Mouse (Mus musculus) CD4-positive, CD25-positive, alpha-beta regulatory T cell, adult 2 months (primary cell): ENCODE data around the gene Kdelc2.

Experiments
- DNase-seq: peaks from one replicate; pipeline ENCODE4 v3.0.0-alpha.2; 2012; ENCODE audit warnings: low read depth, low spot score

Gene Kdelc2

GRCm38 (mm10) chr9:53383951-53384866 is at the start of gene Kdelc2:
Gene Kdelc2, plus strand, starts transcription at chr9:53384025.
- peak; percentile 55 for DNase-seq

- no peak for DNase-seq
Observed at GRCm38 (mm10) chr9:53335131-53335530, 48.7 kb upstream of the Kdelc2 start.

- no peak for DNase-seq
Observed at GRCm38 (mm10) chr9:53339603-53340002, 44.2 kb upstream of the Kdelc2 start.

- no peak for DNase-seq
Observed at GRCm38 (mm10) chr9:53340328-53340916, 43.4 kb upstream of the Kdelc2 start.

- peak; percentile 12 for DNase-seq
Observed at GRCm38 (mm10) chr9:53340969-53341368, 42.9 kb upstream of the Kdelc2 start.

GRCm38 (mm10) chr9:53341981-53342380 is 41.8 kb upstream of the Kdelc2 start:
- DNase-seq: no peak

GRCm38 (mm10) chr9:53344646-53345432 is 39.0 kb upstream of the Kdelc2 start:
- DNase-seq: no peak

- no peak for DNase-seq
Observed at GRCm38 (mm10) chr9:53345728-53346127, 38.1 kb upstream of the Kdelc2 start.

- DNase-seq: no peak
Observed at GRCm38 (mm10) chr9:53346402-53346801, 37.4 kb upstream of the Kdelc2 start.

- DNase-seq: no peak
Observed at GRCm38 (mm10) chr9:53349211-53349610, 34.6 kb upstream of the Kdelc2 start.

GRCm38 (mm10) chr9:53350331-53350730 is 33.5 kb upstream of the Kdelc2 start:
- DNase-seq: no peak

GRCm38 (mm10) chr9:53351899-53352298 is 31.9 kb upstream of the Kdelc2 start:
- no peak for DNase-seq

- DNase-seq: no peak
Observed at GRCm38 (mm10) chr9:53353161-53353560, 30.7 kb upstream of the Kdelc2 start.

GRCm38 (mm10) chr9:53356219-53357155 is 27.3 kb upstream of the Kdelc2 start:
- DNase-seq: peak; percentile 12

- no peak for DNase-seq
Observed at GRCm38 (mm10) chr9:53371339-53371738, 12.5 kb upstream of the Kdelc2 start.

- DNase-seq: no peak
Observed at GRCm38 (mm10) chr9:53375907-53376306, 7.9 kb upstream of the Kdelc2 start.

- peak; percentile 56 for DNase-seq
Observed at GRCm38 (mm10) chr9:53376820-53377219, 7.0 kb upstream of the Kdelc2 start.

- no peak for DNase-seq
Observed at GRCm38 (mm10) chr9:53377597-53377996, 6.2 kb upstream of the Kdelc2 start.

GRCm38 (mm10) chr9:53378171-53378570 is 5.7 kb upstream of the Kdelc2 start:
- no peak for DNase-seq

GRCm38 (mm10) chr9:53380595-53380994 is 3.2 kb upstream of the Kdelc2 start:
- DNase-seq: no peak

- peak; percentile 24 for DNase-seq
Observed at GRCm38 (mm10) chr9:53381113-53381615, 2.7 kb upstream of the Kdelc2 start.
